Mouse (Mus musculus): ENCODE results near the gene Zfp536. TPM values are rescaled to one million over a fixed set of nuclear protein-coding genes. Genes with fewer than 3 reads are reported as not detected.

The Zfp536 gene
- polyA plus RNA-seq, 1 experiment from 2014 or later = 7.2 TPM

DNA sequence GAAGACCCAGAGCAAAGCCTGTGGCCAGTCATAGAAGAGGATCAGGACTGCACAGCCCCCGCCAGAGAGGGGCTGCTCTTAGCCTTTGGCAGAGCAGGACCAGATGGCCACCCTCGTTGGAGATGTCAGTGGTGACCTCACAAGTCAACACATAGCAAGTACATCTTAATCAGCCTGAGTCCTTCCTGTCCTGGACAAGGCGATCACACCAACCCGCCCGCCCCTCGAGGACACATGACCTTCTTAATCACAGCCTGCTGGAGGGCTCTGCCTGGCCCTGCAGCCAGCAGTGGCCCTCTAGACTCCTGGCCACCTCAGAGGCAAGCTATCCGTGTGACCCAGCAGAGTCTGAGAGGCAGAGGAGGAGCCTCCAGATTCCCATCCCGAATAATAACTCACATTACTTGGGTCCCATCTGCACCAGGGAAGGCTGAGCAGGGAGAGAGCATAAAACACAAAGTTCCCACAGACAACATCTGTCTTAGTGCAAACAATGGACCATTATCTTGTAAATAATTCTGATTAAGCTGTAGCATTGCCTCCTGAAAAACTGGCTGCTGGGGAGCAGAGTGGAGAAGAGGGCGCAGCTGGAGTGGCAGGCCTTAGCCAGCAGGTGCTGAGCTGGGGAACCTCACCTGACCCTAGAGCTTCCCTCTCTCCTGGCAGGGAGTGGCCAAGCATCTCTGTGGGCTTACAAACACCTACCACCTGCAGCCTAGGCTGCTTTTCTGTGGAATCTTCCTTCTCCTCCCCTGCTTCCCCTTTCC is 306.8 kb downstream of the Zfp536 start:
- Histone ChIP-seq H3K27ac (replicated peaks; ENCODE audit: low read depth, low read length) (no peak overlapping the region), H3K36me3 (ENCODE audit: control insufficient read depth, insufficient read depth, low read length) (no peaks in the 10 kb centered on the region), H3K9ac (ENCODE audit: low read depth, low read length) (no peak overlapping the region), H3K4me2 (ENCODE audit: low read depth, low read length) (no peak overlapping the region), H3K4me1 (ENCODE audit: control insufficient read depth, insufficient read depth, low read length) (peaks cover 8% of the 10 kb centered on the region), H3K9me3 (ENCODE audit: control insufficient read depth, low read length) (no peaks in the 10 kb centered on the region), H3K27me3 (replicated peaks; ENCODE audit: control insufficient read depth, insufficient read depth, low read length) (0 out of 2 replicates have a peak, but pooled peaks cover 4% of the 10 kb centered on the region), H3K4me3 (ENCODE audit: low read depth, low read length) (no peak overlapping the region)
- 35% methylated on average over 8 of the region's 9 CpGs for WGBS
- DNase-seq (ENCODE audit: low spot score) (no peak), ATAC-seq (ENCODE audit: low read depth) (no peak)

DNA sequence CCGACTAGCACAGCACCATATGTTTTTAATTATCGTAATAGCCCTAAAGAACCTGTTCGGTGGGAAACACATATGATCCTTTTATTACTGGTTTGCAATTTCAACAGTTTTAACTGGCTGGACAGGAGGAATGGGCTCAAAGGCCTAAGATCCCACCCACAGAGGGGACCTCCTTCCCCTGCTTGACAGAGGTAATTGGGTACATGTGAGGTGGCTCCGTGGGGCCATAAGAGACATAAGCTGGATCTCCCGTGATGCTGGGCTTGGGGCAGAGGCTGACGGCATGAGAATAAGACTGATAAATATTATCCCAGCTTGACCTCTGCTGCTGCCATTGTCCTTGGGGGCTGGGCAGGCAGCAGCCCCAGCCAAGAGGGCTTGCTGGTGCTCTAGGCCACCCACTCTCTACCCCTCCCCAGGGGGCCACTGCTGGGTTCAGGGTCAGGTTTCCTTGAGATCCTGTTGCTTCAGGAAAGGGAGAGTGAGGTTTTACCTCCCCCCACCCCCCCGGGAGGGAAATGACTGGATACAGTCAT is 309.2 kb downstream of the Zfp536 start:
- no peak overlapping the region for H3K27ac ChIP-seq (replicated peaks; ENCODE audit: low read depth, low read length)
- H3K9me3 ChIP-seq (ENCODE audit: control insufficient read depth, low read length) = no peaks in the 10 kb centered on the region
- DNase-seq (ENCODE audit: low spot score) (peak; percentile 71), ATAC-seq (ENCODE audit: low read depth) (peak; percentile 69)
- WGBS = 11% methylated on average over 7 of the region's 7 CpGs
- H3K9ac ChIP-seq (ENCODE audit: low read depth, low read length) = no peak overlapping the region
- peaks cover 8% of the 10 kb centered on the region for H3K4me1 ChIP-seq (ENCODE audit: control insufficient read depth, insufficient read depth, low read length)
- no peak overlapping the region for H3K4me3 ChIP-seq (ENCODE audit: low read depth, low read length)
- no peaks in the 10 kb centered on the region for H3K36me3 ChIP-seq (ENCODE audit: control insufficient read depth, insufficient read depth, low read length)
- no peak overlapping the region for H3K4me2 ChIP-seq (ENCODE audit: low read depth, low read length)
- 0 out of 2 replicates have a peak, but pooled peaks cover 4% of the 10 kb centered on the region for H3K27me3 ChIP-seq (replicated peaks; ENCODE audit: control insufficient read depth, insufficient read depth, low read length)

DNA sequence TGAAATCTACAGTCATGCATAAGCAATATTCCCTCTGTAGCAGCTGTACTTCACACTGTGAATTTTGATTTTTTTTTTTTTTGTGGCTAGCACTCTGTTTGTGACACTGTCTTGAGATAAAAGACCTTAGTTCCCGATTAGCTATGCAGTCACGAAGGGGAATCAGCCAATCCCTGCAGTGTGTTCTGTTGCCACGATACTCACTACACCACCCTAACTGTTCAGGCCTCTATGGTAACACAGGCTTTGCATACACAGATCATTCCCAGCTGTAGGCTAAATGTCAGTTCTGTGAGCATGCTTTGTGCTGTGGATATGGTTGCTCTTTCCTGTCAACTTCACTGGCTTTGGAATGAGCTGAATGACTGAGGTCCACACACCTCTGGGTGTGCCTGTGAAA is 325.9 kb downstream of the Zfp536 start:
- no peak for ATAC-seq (ENCODE audit: low read depth)

DNA sequence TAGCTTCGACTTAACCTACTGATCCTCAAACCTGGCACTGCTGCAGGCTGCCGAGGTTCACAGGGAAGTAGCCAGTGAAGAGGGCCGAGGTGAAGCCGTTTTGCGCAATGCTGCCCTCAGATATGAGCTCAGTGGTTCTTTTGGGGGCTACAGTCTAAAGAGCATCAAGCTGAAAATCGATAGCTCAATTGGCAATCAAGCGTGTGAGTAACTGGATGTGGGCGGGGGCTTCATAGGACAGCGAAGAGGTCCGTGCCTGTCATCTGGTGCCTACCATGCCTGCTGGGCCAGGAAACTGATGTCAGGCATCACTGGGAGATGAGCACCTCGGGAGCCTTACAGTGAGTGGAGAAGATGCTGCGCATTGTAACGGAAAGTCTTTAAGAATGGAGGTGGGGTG is 333.5 kb downstream of the Zfp536 start:
- no peaks in the 10 kb centered on the region for H3K4me1 ChIP-seq (ENCODE audit: control insufficient read depth, insufficient read depth, low read length)
- no peak overlapping the region for H3K4me2 ChIP-seq (ENCODE audit: low read depth, low read length)
- H3K27ac ChIP-seq (replicated peaks; ENCODE audit: low read depth, low read length) = no peak overlapping the region
- peaks cover 4% of the 10 kb centered on the region; the same call in 1 of the 2 replicates for H3K9me3 ChIP-seq (ENCODE audit: control insufficient read depth, low read length)
- no peak overlapping the region for H3K4me3 ChIP-seq (ENCODE audit: low read depth, low read length)
- DNase-seq (ENCODE audit: low spot score) = no peak
- no peaks in the 10 kb centered on the region for H3K27me3 ChIP-seq (replicated peaks; ENCODE audit: control insufficient read depth, insufficient read depth, low read length)
- no peak for ATAC-seq (ENCODE audit: low read depth)
- WGBS = 70% methylated on average over 13 of the region's 13 CpGs
- H3K36me3 ChIP-seq (ENCODE audit: control insufficient read depth, insufficient read depth, low read length) = no peaks in the 10 kb centered on the region
- H3K9ac ChIP-seq (ENCODE audit: low read depth, low read length) = no peak overlapping the region

More for the DNA sequence above, 325.9 kb downstream of the Zfp536 start:
- 67% methylated on average over 3 of the region's 3 CpGs for WGBS
- H3K4me3 ChIP-seq (ENCODE audit: low read depth, low read length) = no peak overlapping the region
- peaks cover 7% of the 10 kb centered on the region; the same call in 1 of the 2 replicates for H3K9me3 ChIP-seq (ENCODE audit: control insufficient read depth, low read length)
- no peaks in the 10 kb centered on the region for H3K27me3 ChIP-seq (replicated peaks; ENCODE audit: control insufficient read depth, insufficient read depth, low read length)
- H3K27ac ChIP-seq (replicated peaks; ENCODE audit: low read depth, low read length) = no peak overlapping the region
- H3K36me3 ChIP-seq (ENCODE audit: control insufficient read depth, insufficient read depth, low read length) = no peaks in the 10 kb centered on the region
- no peak overlapping the region for H3K4me2 ChIP-seq (ENCODE audit: low read depth, low read length)
- H3K9ac ChIP-seq (ENCODE audit: low read depth, low read length) = no peak overlapping the region
- no peak for DNase-seq (ENCODE audit: low spot score)
- no peaks in the 10 kb centered on the region for H3K4me1 ChIP-seq (ENCODE audit: control insufficient read depth, insufficient read depth, low read length)

DNA sequence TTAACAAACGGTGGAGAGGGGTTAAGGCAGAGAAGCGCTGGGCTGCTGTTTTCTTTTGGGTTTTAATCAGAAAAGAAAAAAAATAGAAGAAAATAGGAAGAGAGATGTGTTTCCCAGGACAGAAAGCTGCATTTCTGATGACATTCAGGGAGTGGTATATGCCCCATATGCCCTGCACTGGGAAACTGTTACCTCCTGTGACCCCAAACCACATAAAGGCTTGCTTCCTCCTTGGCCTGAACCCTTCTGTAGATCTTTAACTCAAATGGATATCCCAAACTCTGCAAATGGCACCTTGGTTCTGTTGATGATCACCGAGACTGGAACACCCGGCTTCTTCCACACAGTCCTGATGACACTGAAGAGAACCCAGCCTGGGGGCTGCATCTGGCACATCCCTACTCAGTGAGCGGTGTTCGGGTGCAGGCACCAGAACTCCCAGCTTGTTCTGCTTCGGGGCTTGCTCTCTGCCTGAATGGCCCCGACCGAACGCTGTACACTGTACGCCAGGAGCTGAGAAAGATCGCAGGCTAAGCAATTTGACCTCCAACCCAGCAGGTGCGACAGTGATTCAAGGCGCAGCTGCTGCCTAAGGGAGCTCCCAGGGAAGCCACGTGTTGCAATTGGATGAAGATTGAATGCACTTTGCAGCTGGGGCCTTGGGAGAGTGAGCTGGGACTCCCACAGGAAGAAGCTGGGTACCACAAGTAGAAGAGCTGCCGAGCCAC is 334.2 kb downstream of the Zfp536 start:
- Histone ChIP-seq H3K9me3 (ENCODE audit: control insufficient read depth, low read length) (peaks cover 1% of the 10 kb centered on the region; the same call in 1 of the 2 replicates), H3K4me2 (ENCODE audit: low read depth, low read length) (no peak overlapping the region), H3K27ac (replicated peaks; ENCODE audit: low read depth, low read length) (no peak overlapping the region), H3K9ac (ENCODE audit: low read depth, low read length) (no peak overlapping the region), H3K4me1 (ENCODE audit: control insufficient read depth, insufficient read depth, low read length) (no peaks in the 10 kb centered on the region), H3K4me3 (ENCODE audit: low read depth, low read length) (no peak overlapping the region), H3K36me3 (ENCODE audit: control insufficient read depth, insufficient read depth, low read length) (no peaks in the 10 kb centered on the region), H3K27me3 (replicated peaks; ENCODE audit: control insufficient read depth, insufficient read depth, low read length) (no peaks in the 10 kb centered on the region)
- 53% methylated on average over 16 of the region's 16 CpGs for WGBS
- DNase-seq (ENCODE audit: low spot score) (peak; percentile 78), ATAC-seq (ENCODE audit: low read depth) (peak; percentile 82)

DNA sequence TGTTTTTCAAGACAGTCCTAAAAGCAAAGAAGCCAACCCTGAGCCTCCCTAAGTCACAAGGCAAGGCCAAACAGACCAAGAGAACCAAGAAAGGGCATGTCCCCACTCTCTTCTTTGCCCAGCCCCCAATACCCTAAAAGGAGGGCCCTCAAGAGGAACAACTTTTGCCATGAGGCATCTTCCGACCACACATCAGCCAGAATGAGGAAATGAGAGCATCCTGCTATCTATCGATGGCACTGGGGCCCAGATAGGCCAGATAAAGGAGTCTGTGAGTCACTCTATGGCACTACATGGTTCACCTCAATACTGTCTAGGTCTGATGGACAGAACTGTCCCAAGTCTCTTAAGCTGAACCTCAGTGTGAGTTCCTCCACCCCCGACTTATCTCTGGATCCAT is 335.6 kb downstream of the Zfp536 start:
- no peak for DNase-seq (ENCODE audit: low spot score)
- 91% methylated on average over 3 of the region's 3 CpGs for WGBS
- H3K4me2 ChIP-seq (ENCODE audit: low read depth, low read length) = no peak overlapping the region

DNA sequence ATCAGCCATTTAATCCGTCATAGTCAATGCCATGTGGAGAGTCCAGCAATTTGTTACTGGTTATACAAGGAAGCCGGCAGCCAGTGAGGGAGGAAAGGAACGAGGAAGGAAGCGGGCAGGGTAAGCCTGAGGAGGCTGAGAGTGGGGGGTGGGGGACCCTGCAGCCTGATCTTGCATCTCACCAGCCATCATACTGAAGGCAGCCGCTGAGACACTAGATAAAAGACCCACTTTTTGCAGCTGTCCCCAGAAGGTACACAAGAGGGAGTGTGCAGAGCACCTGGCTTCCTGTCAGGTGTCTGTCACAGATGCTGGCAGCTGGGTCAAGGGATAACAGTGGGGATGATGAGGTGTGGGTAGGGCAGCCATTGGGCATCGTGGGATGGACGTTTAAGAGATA is 340.3 kb downstream of the Zfp536 start:
- no peak overlapping the region for H3K4me2 ChIP-seq (ENCODE audit: low read depth, low read length)
- ATAC-seq (ENCODE audit: low read depth) (0 out of 2 replicates have a peak, but pooled peaks have one; percentile 18), DNase-seq (ENCODE audit: low spot score) (no peak)
- no peaks in the 10 kb centered on the region for H3K27me3 ChIP-seq (replicated peaks; ENCODE audit: control insufficient read depth, insufficient read depth, low read length)
- H3K9me3 ChIP-seq (ENCODE audit: control insufficient read depth, low read length) = no peaks in the 10 kb centered on the region
- no peak overlapping the region for H3K27ac ChIP-seq (replicated peaks; ENCODE audit: low read depth, low read length)
- H3K36me3 ChIP-seq (ENCODE audit: control insufficient read depth, insufficient read depth, low read length) = no peaks in the 10 kb centered on the region
- WGBS = 54% methylated on average over 7 of the region's 7 CpGs
- H3K9ac ChIP-seq (ENCODE audit: low read depth, low read length) = no peak overlapping the region
- no peaks in the 10 kb centered on the region; the same call in 1 of the 2 replicates for H3K4me1 ChIP-seq (ENCODE audit: control insufficient read depth, insufficient read depth, low read length)
- H3K4me3 ChIP-seq (ENCODE audit: low read depth, low read length) = no peak overlapping the region

More for the DNA sequence above, 335.6 kb downstream of the Zfp536 start:
- Histone ChIP-seq H3K9me3 (ENCODE audit: control insufficient read depth, low read length) (no peaks in the 10 kb centered on the region), H3K9ac (ENCODE audit: low read depth, low read length) (no peak overlapping the region), H3K4me1 (ENCODE audit: control insufficient read depth, insufficient read depth, low read length) (no peaks in the 10 kb centered on the region), H3K4me3 (ENCODE audit: low read depth, low read length) (no peak overlapping the region), H3K27ac (replicated peaks; ENCODE audit: low read depth, low read length) (no peak overlapping the region), H3K36me3 (ENCODE audit: control insufficient read depth, insufficient read depth, low read length) (no peaks in the 10 kb centered on the region), H3K27me3 (replicated peaks; ENCODE audit: control insufficient read depth, insufficient read depth, low read length) (no peaks in the 10 kb centered on the region)
- no peak for ATAC-seq (ENCODE audit: low read depth)

DNA sequence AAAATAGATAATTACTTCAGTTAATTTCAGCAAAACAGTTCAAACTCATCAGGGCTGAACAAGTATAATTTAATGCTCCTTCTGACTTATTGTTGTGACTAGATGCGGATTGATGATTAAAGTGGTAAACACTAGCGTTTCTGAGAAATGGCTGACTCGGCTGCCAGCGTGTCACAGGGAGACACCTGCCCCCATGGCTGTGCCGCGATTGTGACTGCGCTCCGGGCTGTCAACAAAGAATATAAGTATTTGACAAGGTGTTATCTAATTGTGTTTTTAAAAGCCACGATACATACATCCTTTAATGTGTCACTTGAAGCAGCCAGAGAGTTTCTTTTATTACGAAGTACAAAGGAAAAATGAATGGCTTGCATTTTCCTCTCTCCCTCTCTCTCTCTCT is 342.0 kb downstream of the Zfp536 start:
- 78% methylated on average over 10 of the region's 10 CpGs for WGBS
- Histone ChIP-seq H3K9me3 (ENCODE audit: control insufficient read depth, low read length) (no peaks in the 10 kb centered on the region), H3K9ac (ENCODE audit: low read depth, low read length) (no peak overlapping the region), H3K36me3 (ENCODE audit: control insufficient read depth, insufficient read depth, low read length) (no peaks in the 10 kb centered on the region), H3K27me3 (replicated peaks; ENCODE audit: control insufficient read depth, insufficient read depth, low read length) (no peaks in the 10 kb centered on the region), H3K27ac (replicated peaks; ENCODE audit: low read depth, low read length) (no peak overlapping the region), H3K4me3 (ENCODE audit: low read depth, low read length) (no peak overlapping the region), H3K4me2 (ENCODE audit: low read depth, low read length) (no peak overlapping the region), H3K4me1 (ENCODE audit: control insufficient read depth, insufficient read depth, low read length) (no peaks in the 10 kb centered on the region; the same call in 1 of the 2 replicates)
- ATAC-seq (ENCODE audit: low read depth) (no peak), DNase-seq (ENCODE audit: low spot score) (no peak)
